Mouse (Mus musculus) liver, embryonic 14.5 days (tissue): ENCODE measurements around the gene Myo1g. TPM values are rescaled to one million over a fixed set of nuclear protein-coding genes. Genes with fewer than 3 reads are reported as not detected.

Experiments
- ATAC-seq: fragments of 200-750 bp; cut with Nextera tagmentation; 2 replicates; pipeline ENCODE4 v1.8.0; 2017; ENCODE audit warnings: moderate number of reproducible peaks, mild to moderate bottlenecking, moderate library complexity; ENCODE audit not compliant: insufficient read depth
- DNase-seq, 3 experiments: peaks; one replicate each; pipeline ENCODE4 v3.0.0-alpha.2; 2012 to 2013; ENCODE audit warnings: low read depth in 3 of 3, low spot score in 3 of 3
- H3K27ac ChIP-seq: fragments of 300-500 bp; sonication (generic); 2 replicates; pipeline ENCODE4 v1.5.1; 2014; ENCODE audit warnings: moderate library complexity, mild to moderate bottlenecking, control low read depth, inconsistent platforms
- H3K27me3 ChIP-seq: fragments of 300-500 bp; sonication (generic); 2 replicates; pipeline ENCODE4 v1.6.1; 2014; ENCODE audit warnings: mild to moderate bottlenecking, low read length, moderate library complexity; ENCODE audit not compliant: control insufficient read depth, insufficient read depth
- H3K36me3 ChIP-seq: fragments of 300-500 bp; sonication (generic); replicated peaks from 2 replicates; pipeline ENCODE4 v1.6.1; 2014; ENCODE audit warnings: low read depth; ENCODE audit not compliant: control insufficient read depth, insufficient read depth
- H3K4me1 ChIP-seq, 2 experiments: fragments of 200-500 bp in 1 of 2; fragments of 300-500 bp in 1 of 2; sonication (generic) in 1 of 2; replicated peaks; 2 replicates each; pipeline ENCODE4 v1.6.1; 2012 to 2014; ENCODE audit warnings: antibody characterized with exemption in 1 of 2, inconsistent platforms in 1 of 2, low read length in 1 of 2; ENCODE audit not compliant: control insufficient read depth in 2 of 2, insufficient read depth in 2 of 2
- H3K4me2 ChIP-seq: fragments of 300-500 bp; sonication (generic); 2 replicates; pipeline ENCODE4 v1.6.1; 2014; ENCODE audit warnings: low read depth, mild to moderate bottlenecking, control low read depth, moderate library complexity
- H3K4me3 ChIP-seq, 2 experiments: fragments of 200-500 bp in 1 of 2; fragments of 300-500 bp in 1 of 2; sonication (generic) in 1 of 2; 2 replicates each; pipeline ENCODE4 v1.5.1; 2012 to 2014; ENCODE audit warnings: low read depth in 2 of 2, low read length in 2 of 2, mild to moderate bottlenecking in 2 of 2, control low read depth in 1 of 2, inconsistent platforms in 1 of 2, moderate library complexity in 1 of 2; ENCODE audit not compliant: insufficient read depth in 1 of 2
- H3K9ac ChIP-seq: fragments of 300-500 bp; sonication (generic); replicated peaks from 2 replicates; pipeline ENCODE4 v1.6.1; 2014; ENCODE audit warnings: mild to moderate bottlenecking, control low read depth, moderate library complexity
- H3K9me3 ChIP-seq: fragments of 300-500 bp; sonication (generic); 2 replicates; pipeline ENCODE4 v1.6.1; 2016; ENCODE audit warnings: low read length, mixed read lengths; ENCODE audit not compliant: control insufficient read depth
- CTCF ChIP-seq: IDR thresholded peaks from 2 replicates; pipeline ENCODE4 v1.5.1; 2016; ENCODE audit warnings: antibody characterized with exemption, low read depth, control low read depth
- EP300 ChIP-seq: IDR thresholded peaks from 2 replicates; pipeline ENCODE4 v1.6.1; 2016; ENCODE audit warnings: antibody characterized with exemption, low read depth
- WGBS: fragments of 180-500 bp; shearing (Covaris S2); extraction: QIAGEN DNeasy Blood & Tissue Kit; methylation state at CpG from one replicate; pipeline ENCODE4 v1.1.7; 2014; ENCODE audit not compliant: insufficient replicate concordance; 5-methylcytosine and 5-hydroxymethylcytosine counted together
- polyA plus RNA-seq, 2 experiments: library from polyadenylated mRNA; depleted of rRNA in 1 of 2; stranded (reverse) in 1 of 2; unstranded in 1 of 2; fragments of >200 nt; fragmentation: Nextera tagmentation in 1 of 2; extraction: Ambion mirVana in 1 of 2; gene quantifications; 2 replicates each; pipeline versions ENCODE4 v1.2.1 to v1.2.3; 2012 to 2014

The Myo1g gene
- polyA plus RNA-seq, 2 experiments: 5.7 to 7.0 TPM

DNA sequence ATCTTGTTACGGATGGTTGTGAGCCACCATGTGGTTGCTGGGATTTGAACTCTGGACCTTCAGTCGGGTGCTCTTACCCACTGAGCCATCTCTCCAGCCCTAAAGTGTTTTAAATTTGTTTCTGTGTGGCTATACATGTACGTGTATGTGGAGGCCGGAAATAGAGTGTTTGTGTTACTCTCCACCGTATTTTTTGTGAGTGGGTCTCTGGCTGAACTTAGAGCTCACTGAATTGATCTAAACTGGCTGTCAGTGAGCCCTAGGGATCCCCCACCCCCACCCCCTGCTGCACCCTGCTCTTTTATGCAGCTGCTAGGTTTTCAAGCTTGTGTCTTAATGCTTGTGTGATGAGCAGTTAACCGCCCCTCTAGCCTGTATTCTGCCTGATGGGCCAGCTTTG, 43.9 kb downstream of the Myo1g start:
- Histone ChIP-seq H3K9ac (no peak overlapping the region), H3K4me2 (peak overlapping the region; percentile 89), H3K36me3 (peaks cover 9% of the 10 kb centered on the region), H3K4me1 (peaks cover 11 to 17% of the 10 kb centered on the region in 2 experiments), H3K27ac (no peak overlapping the region), H3K4me3 (no peak overlapping the region), H3K9me3 (no peaks in the 10 kb centered on the region), H3K27me3 (no peaks in the 10 kb centered on the region)
- TF ChIP-seq EP300 (no peak), CTCF (no peak)
- DNase-seq (no peak), ATAC-seq (no peak)
- 70% methylated on average over 6 of the region's 6 CpGs for WGBS

DNA sequence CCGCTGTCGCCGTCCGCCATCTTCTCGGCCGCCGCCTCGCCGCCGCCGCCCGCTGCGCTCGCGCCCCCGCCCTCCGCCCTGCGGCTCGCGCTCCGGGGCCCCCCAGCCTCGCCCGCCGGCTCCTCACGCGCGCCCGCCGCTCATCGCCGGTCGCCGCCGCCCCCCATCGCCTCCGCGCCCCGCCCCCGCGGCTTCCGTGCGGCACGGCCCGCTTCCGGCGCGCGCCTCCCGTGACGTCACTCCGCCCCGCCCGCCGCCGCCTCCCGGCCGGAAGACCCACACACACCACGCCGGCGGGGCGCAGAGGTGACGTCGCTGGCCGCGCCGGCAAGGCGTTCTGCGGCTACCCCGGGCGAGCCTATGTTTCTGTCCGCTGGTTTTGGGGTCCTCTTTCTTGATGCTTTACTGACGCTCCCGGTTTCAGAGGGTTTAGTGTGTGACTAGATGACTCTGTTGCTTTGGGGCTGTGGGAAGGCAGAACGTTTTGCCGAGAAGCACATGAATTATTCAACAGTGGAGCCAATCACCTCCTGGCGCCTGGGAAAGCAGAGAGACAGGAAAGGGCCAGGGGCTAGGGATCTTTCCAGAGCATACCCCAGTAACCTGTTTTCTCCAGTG, 44.8 kb downstream of the Myo1g start, which contains the start of gene Purb:
Purb (minus strand) TSS at position 51 of the 618 bp plus-strand sequence.
- DNase-seq: peak; percentile 79 to 85 (median 80)
- TF ChIP-seq EP300: no peak
- no peak for TF ChIP-seq CTCF
- Histone ChIP-seq H3K4me2 (peak within 1 kb of the TSS; percentile 93), H3K4me1 (peaks cover 17 to 23% of the 10 kb centered on the region in 2 experiments), H3K4me3 (peak within 1 kb of the TSS; percentile 94 to 98), H3K9me3 (no peaks in the 10 kb centered on the region), H3K27me3 (no peaks in the 10 kb centered on the region), H3K36me3 (peaks cover 12% of the 10 kb centered on the region), H3K27ac (peak within 1 kb of the TSS; percentile 82), H3K9ac (peak within 1 kb of the TSS; percentile 97)
- 1% methylated on average over 48 of the region's 76 CpGs for WGBS
- peak; percentile 94 for ATAC-seq

DNA sequence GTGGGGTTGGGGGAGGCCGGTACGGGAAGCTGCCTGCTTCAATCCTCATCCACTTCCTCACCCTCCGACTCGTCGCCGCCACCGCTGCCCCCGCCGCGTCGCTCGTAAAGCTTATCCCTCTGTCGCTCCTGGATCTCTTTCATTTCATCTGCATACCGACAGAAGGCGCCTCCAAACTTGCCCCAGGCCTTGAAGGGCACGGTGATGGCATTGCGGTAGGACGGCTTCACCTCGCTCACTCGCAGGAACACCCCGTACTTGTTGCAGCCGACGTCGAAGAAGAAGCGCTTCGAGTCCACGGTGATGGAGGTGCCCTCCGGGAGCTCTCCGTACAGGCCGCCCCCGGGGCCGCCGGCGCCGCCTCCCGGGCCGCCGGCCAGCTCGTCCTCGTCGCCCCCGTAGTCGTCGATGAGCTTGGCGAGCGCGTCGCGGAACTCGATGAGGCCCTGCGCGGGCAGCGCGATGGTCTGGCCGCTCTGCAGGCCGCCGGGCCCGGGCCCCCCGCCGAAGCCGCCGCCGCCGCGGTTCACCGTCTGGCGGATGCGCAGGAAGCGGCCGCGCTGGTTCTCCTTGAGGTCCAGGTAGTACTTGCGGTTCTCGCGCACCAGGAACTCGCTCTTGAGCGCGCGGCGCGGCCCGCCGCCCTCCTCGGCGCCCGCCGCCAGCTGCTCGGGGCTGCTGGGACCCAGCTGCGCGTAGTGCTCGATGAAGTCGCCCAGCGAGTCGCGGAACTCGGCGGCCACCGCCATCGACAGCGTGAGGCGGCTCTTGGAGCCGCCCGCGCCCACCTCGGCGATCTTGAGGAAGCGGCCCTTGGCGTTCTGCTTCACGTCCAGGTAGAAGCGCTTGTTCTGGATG, 45.7 kb downstream of the Myo1g start:
- Histone ChIP-seq H3K27me3 (no peaks in the 10 kb centered on the region), H3K9ac (peak overlapping the region; percentile 97), H3K4me3 (peak overlapping the region; percentile 83 to 94), H3K9me3 (no peaks in the 10 kb centered on the region), H3K36me3 (peaks cover 16% of the 10 kb centered on the region), H3K27ac (peak overlapping the region; percentile 79), H3K4me1 (peaks cover 21 to 27% of the 10 kb centered on the region in 2 experiments), H3K4me2 (peak overlapping the region; percentile 93)
- DNase-seq (peak; percentile 36 to 46 (median 38)), ATAC-seq (peak; percentile 45)
- under 1% methylated on average over 108 of the region's 109 CpGs for WGBS
- peak; percentile 50 for TF ChIP-seq CTCF
- no peak for TF ChIP-seq EP300

DNA sequence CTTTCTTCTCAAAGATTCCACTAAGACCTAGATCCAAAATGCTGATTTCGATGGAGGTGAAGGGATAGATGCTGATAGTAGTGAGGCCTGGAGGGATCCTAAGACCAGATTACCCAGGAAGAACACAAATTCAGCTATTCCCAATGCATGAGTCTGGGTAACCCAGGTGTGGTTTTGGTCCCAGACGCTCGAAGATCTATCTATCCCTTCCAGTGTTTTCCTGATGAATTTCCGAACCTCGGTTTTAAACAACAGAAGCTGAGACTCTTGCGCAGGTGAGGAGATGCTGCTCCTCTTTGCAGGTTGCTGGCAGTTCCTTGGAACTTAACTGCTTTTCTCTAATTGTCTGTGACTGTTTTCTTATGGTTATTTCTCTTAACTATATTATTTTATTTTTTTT, 46.4 kb downstream of the Myo1g start:
- peaks cover 21 to 27% of the 10 kb centered on the region in 2 experiments for H3K4me1 ChIP-seq
- ATAC-seq (no peak), DNase-seq (no peak)
- 29% methylated on average over 6 of the region's 6 CpGs for WGBS
- H3K4me3 ChIP-seq: peak overlapping the region; percentile 83 to 94
- peak overlapping the region; percentile 93 for H3K4me2 ChIP-seq
- no peaks in the 10 kb centered on the region for H3K27me3 ChIP-seq
- peaks cover 16% of the 10 kb centered on the region for H3K36me3 ChIP-seq
- no peak for TF ChIP-seq CTCF
- no peak for TF ChIP-seq EP300
- H3K9me3 ChIP-seq: no peaks in the 10 kb centered on the region
- peak overlapping the region; percentile 97 for H3K9ac ChIP-seq
- peak overlapping the region; percentile 79 for H3K27ac ChIP-seq

DNA sequence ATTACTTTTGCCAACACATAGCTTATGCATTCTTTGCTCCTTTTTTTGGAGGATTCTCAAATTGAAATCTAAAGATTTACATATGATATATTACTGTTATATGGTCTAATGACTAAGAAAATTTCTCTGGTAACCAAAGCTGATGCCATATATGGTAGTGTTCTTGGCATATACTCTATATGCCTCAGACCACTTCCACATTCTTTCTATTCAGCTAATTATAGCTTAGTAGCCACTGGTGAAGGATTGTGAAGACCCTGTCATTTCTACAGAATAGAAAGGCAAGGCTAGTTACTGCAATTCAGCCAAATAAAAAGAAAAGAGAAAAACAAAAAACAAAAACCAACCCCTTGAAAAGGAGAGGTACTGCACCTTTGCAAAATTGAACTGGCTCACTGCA, 48.7 kb downstream of the Myo1g start:
- Histone ChIP-seq H3K27ac (no peak overlapping the region), H3K9ac (peak overlapping the region; percentile 32), H3K4me3 (peak overlapping the region; percentile 43 to 94), H3K9me3 (no peaks in the 10 kb centered on the region), H3K27me3 (no peaks in the 10 kb centered on the region), H3K36me3 (peaks cover 22% of the 10 kb centered on the region), H3K4me2 (peak overlapping the region; percentile 93), H3K4me1 (peaks cover 21 to 24% of the 10 kb centered on the region in 2 experiments)
- ATAC-seq (no peak), DNase-seq (no peak)
- no peak for TF ChIP-seq CTCF
- TF ChIP-seq EP300: no peak
